Mouse (Mus musculus): ENCODE data around the gene Syde2.

GRCm38 (mm10) chr3:146017521-146017920 is 29.9 kb downstream of the Syde2 start:
- no peak for TF ChIP-seq POLR2A (IDR thresholded peaks at IDR 0.05; ENCODE audit: insufficient read depth, low read length)
- no peak for TF ChIP-seq CTCF (IDR thresholded peaks at IDR 0.05; ENCODE audit: low read depth, low read length)
- TF ChIP-seq EP300 (IDR thresholded peaks at IDR 0.05; ENCODE audit: insufficient read depth, low read depth, low read length), result no peak

Measured in ES-Bruce4 (cell line).